Mouse (Mus musculus) C2C12 (cell line): ENCODE measurements around the gene Jazf1. TPM values are rescaled to one million over a fixed set of nuclear protein-coding genes. Genes with fewer than 3 reads are reported as not detected.

Experiments
- H3K27me3 ChIP-seq: one replicate; pipeline ENCODE4 v1.6.1; 2011; ENCODE audit not compliant: control insufficient read depth, insufficient read depth, insufficient read length
- H3K36me3 ChIP-seq: one replicate; pipeline ENCODE4 v1.6.1; 2011; ENCODE audit not compliant: control insufficient read depth, insufficient read depth
- H3K4me3 ChIP-seq: one replicate; pipeline ENCODE4 v1.5.1; 2011; ENCODE audit warnings: mild to moderate bottlenecking, control low read depth; ENCODE audit not compliant: poor library complexity, insufficient read depth, severe bottlenecking
- H3K79me2 ChIP-seq: one replicate; pipeline ENCODE4 v1.6.1; 2011; ENCODE audit not compliant: control insufficient read depth, insufficient read depth
- H3K79me3 ChIP-seq: one replicate; pipeline ENCODE4 v1.6.1; 2011; ENCODE audit warnings: low read depth, control low read depth
- H3ac ChIP-seq: one replicate; pipeline ENCODE3; 2011; ENCODE audit warnings: low read depth; ENCODE audit not compliant: control insufficient read depth, insufficient read length
- CEBPB ChIP-seq: IDR thresholded peaks from one replicate; pipeline ENCODE4 v1.6.1; 2011; ENCODE audit warnings: low read depth, mild to moderate bottlenecking, control low read depth, moderate library complexity
- CTCF ChIP-seq: IDR thresholded peaks from one replicate; pipeline ENCODE4 v1.5.1; 2011; ENCODE audit not compliant: control insufficient read depth, insufficient read depth, insufficient read length
- FOSL1 ChIP-seq: IDR thresholded peaks from one replicate; pipeline ENCODE4 v1.8.0; 2011; ENCODE audit warnings: mild to moderate bottlenecking, low read length; ENCODE audit not compliant: poor library complexity, insufficient read depth, severe bottlenecking
- MAX ChIP-seq: IDR thresholded peaks from one replicate; pipeline ENCODE4 v1.6.1; 2011; ENCODE audit warnings: mild to moderate bottlenecking, control low read depth
- MYOD1 ChIP-seq: IDR thresholded peaks from one replicate; pipeline ENCODE4 v1.6.1; 2011; ENCODE audit warnings: low read depth; ENCODE audit not compliant: control insufficient read depth, insufficient read length
- MYOG ChIP-seq: IDR thresholded peaks from one replicate; pipeline ENCODE4 v1.6.1; 2011; ENCODE audit not compliant: control insufficient read depth, insufficient read length; ENCODE audit errors: extremely low read depth
- USF1 ChIP-seq: IDR thresholded peaks from one replicate; pipeline ENCODE4 v1.6.1; 2011; ENCODE audit warnings: low read depth, mild to moderate bottlenecking, control low read depth, moderate library complexity
- polyA plus RNA-seq: library from polyadenylated mRNA; unstranded; fragments of >200 nt; fragmentation: generic; extraction: Trizol; gene quantifications from one replicate; pipeline ENCODE4 v1.2.1, GENCODE M21; 2012; ENCODE audit warnings: missing spikeins

Gene Jazf1
- polyA plus RNA-seq, 1 experiment: not detected

- H3K27me3 ChIP-seq: peaks cover 6% of the 10 kb centered on the region
- H3K36me3 ChIP-seq: no peaks in the 10 kb centered on the region
- no peaks in the 10 kb centered on the region for H3K79me2 ChIP-seq
- H3K4me3 ChIP-seq: no peak overlapping the region
- TF ChIP-seq MYOD1 (no peak), CEBPB (no peak), USF1 (no peak), CTCF (no peak), FOSL1 (no peak), MAX (no peak), MYOG (no peak)
- H3ac ChIP-seq: no peak overlapping the region
- no peaks in the 10 kb centered on the region for H3K79me3 ChIP-seq
Measured at GRCm38 (mm10) chr6:52973351-52973750, 95.1 kb downstream of the Jazf1 start.

- peaks cover 5% of the 10 kb centered on the region for H3K27me3 ChIP-seq
- no peaks in the 10 kb centered on the region for H3K79me3 ChIP-seq
- H3K4me3 ChIP-seq: no peak overlapping the region
- no peaks in the 10 kb centered on the region for H3K36me3 ChIP-seq
- H3K79me2 ChIP-seq: no peaks in the 10 kb centered on the region
- no peak overlapping the region for H3ac ChIP-seq
- TF ChIP-seq MYOD1: no peak
- no peak for TF ChIP-seq CTCF
- TF ChIP-seq USF1: no peak
- TF ChIP-seq CEBPB: no peak
- no peak for TF ChIP-seq MAX
- TF ChIP-seq MYOG: no peak
Measured at GRCm38 (mm10) chr6:52972138-52972537, 96.3 kb downstream of the Jazf1 start.

- TF ChIP-seq MYOG (no peak), CTCF (peak; percentile 53)
Measured at GRCm38 (mm10) chr6:52969717-52970261, 98.6 kb downstream of the Jazf1 start.

GRCm38 (mm10) chr6:52968346-52968891 lies 100.0 kb downstream of the Jazf1 start:
- TF ChIP-seq MYOG: no peak
- no peak for TF ChIP-seq FOSL1
- no peak for TF ChIP-seq MYOD1
- no peak for TF ChIP-seq CEBPB
- TF ChIP-seq USF1: no peak
- no peak for TF ChIP-seq CTCF
- no peak for TF ChIP-seq MAX
- H3K4me3 ChIP-seq: no peak overlapping the region
- H3K79me2 ChIP-seq: no peaks in the 10 kb centered on the region
- no peaks in the 10 kb centered on the region for H3K36me3 ChIP-seq
- peaks cover 5% of the 10 kb centered on the region for H3K27me3 ChIP-seq
- H3K79me3 ChIP-seq: no peaks in the 10 kb centered on the region
- H3ac ChIP-seq: no peak overlapping the region

More at GRCm38 (mm10) chr6:52969717-52970261, 98.6 kb downstream of the Jazf1 start:
- Histone ChIP-seq H3K27me3 (peaks cover 5% of the 10 kb centered on the region), H3K4me3 (no peak overlapping the region), H3K36me3 (no peaks in the 10 kb centered on the region), H3K79me3 (no peaks in the 10 kb centered on the region), H3K79me2 (no peaks in the 10 kb centered on the region), H3ac (no peak overlapping the region)

- no peak overlapping the region for H3K4me3 ChIP-seq
- no peak overlapping the region for H3ac ChIP-seq
- no peaks in the 10 kb centered on the region for H3K36me3 ChIP-seq
- H3K27me3 ChIP-seq: peaks cover 5% of the 10 kb centered on the region
- no peaks in the 10 kb centered on the region for H3K79me3 ChIP-seq
- no peak for TF ChIP-seq FOSL1
- TF ChIP-seq MYOD1: no peak
- TF ChIP-seq MAX: no peak
- no peak for TF ChIP-seq CEBPB
- H3K79me2 ChIP-seq: no peaks in the 10 kb centered on the region
Measured at GRCm38 (mm10) chr6:52967557-52968270, 100.7 kb downstream of the Jazf1 start.

- no peak overlapping the region for H3K4me3 ChIP-seq
Measured at GRCm38 (mm10) chr6:52966001-52966400, 102.4 kb downstream of the Jazf1 start.

More at GRCm38 (mm10) chr6:52966001-52966400, 102.4 kb downstream of the Jazf1 start:
- no peak overlapping the region for H3ac ChIP-seq
- H3K79me2 ChIP-seq: no peaks in the 10 kb centered on the region
- H3K36me3 ChIP-seq: no peaks in the 10 kb centered on the region
- peaks cover 5% of the 10 kb centered on the region for H3K27me3 ChIP-seq
- TF ChIP-seq USF1 (no peak), MYOD1 (no peak), CTCF (no peak), CEBPB (no peak), MYOG (no peak), FOSL1 (no peak), MAX (no peak)
- H3K79me3 ChIP-seq: no peaks in the 10 kb centered on the region
